Mouse (Mus musculus): ENCODE measurements at regions not wholly inside any gene's neighbourhood (a gene's known extent, or its start where the extent isn't known, plus 50 kb on each side); places are given as distances from the start of the nearest gene placed in this dataset.
A peak's percentile ranks its signal among the peaks of the same experiment; 100 is the strongest.

DNA sequence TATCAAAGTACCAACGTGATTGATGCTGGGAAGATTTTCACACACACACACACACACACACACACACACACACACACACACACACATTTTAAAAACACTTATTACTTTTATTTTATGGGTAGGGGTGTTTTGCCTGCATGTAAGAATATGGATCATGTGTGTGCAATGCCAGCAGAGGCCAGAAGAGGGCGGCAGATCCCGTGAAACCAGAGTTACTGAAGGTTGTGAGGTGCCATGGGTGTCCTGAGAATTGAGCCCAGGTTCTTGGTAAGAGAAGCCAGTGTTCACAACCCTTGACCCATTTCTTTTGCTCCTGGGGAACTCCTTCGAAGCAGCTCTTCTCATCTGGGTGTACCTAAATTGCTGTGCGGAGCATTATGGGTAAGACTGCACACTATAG is 102.4 kb upstream of the Zfp64 start:
- no peak for ATAC-seq (ENCODE audit: insufficient number of reproducible peaks, insufficient read depth, low FRiP score, low TSS enrichment)
- 0 out of 2 replicates have a peak, but pooled peaks cover 2% of the 10 kb centered on the region for H3K4me1 ChIP-seq
- no peaks in the 10 kb centered on the region for H3K27me3 ChIP-seq
- H3K4me2 ChIP-seq (replicated peaks): no peak overlapping the region
- no peaks in the 10 kb centered on the region for H3K36me3 ChIP-seq
- no peaks in the 10 kb centered on the region for H3K9me3 ChIP-seq
- no peak overlapping the region for H3K27ac ChIP-seq
- WGBS: 78% methylated on average over 5 of the region's 5 CpGs
- no peak overlapping the region for H3K9ac ChIP-seq
- no peak overlapping the region for H3K4me3 ChIP-seq

DNA sequence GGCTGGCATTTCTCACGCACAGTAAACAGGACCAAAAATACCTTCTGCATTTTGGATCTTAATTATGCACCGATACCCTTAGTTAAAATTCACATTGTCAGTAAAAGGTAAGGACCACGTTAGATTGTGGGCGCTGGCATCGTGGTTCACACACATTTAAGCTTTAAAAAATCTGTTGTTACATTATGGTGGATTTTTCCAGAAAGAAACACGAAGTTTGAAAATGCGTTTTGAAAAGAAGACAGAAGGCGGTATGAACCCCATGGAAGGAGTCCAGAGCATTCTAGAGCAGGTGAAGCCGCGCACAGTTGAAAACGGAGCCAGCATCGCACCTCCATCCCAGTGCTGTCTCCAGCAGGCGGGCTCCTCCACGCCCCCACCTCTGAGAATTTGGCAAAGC is 94.6 kb upstream of the Zfp64 start:
- Histone ChIP-seq H3K9ac (no peak overlapping the region), H3K27ac (no peak overlapping the region), H3K4me2 (replicated peaks) (no peak overlapping the region), H3K4me1 (no peaks in the 10 kb centered on the region), H3K4me3 (no peak overlapping the region), H3K36me3 (no peaks in the 10 kb centered on the region), H3K27me3 (no peaks in the 10 kb centered on the region), H3K9me3 (no peaks in the 10 kb centered on the region)
- no peak for ATAC-seq (ENCODE audit: insufficient number of reproducible peaks, insufficient read depth, low FRiP score, low TSS enrichment)
- WGBS: 89% methylated on average over 14 of the region's 14 CpGs

DNA sequence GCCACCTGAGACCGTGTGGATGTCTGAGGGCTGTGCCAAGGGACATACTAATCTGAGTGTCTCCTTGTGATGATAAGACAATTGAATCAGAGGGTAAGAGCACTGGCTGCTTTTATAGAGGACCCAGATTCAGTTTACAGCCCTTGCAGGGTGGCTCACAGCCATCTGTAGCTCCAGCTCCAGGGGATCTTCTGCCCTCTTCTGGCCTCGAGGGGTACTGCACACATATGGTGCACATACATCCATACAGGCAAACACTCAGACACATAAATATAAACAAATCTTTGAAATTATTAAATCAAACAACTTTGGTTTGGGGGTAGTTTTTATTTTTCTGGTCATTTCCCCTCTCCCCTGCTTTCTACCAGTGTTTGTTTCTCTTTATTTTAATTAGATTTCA is 86.4 kb upstream of the Zfp64 start:
- Histone ChIP-seq H3K9ac (no peak overlapping the region), H3K4me3 (no peak overlapping the region), H3K27ac (no peak overlapping the region), H3K4me2 (replicated peaks) (no peak overlapping the region), H3K4me1 (no peaks in the 10 kb centered on the region), H3K9me3 (no peaks in the 10 kb centered on the region), H3K27me3 (no peaks in the 10 kb centered on the region), H3K36me3 (no peaks in the 10 kb centered on the region)
- 90% methylated on average over 2 of the region's 2 CpGs for WGBS
- no peak for ATAC-seq (ENCODE audit: insufficient number of reproducible peaks, insufficient read depth, low FRiP score, low TSS enrichment)

DNA sequence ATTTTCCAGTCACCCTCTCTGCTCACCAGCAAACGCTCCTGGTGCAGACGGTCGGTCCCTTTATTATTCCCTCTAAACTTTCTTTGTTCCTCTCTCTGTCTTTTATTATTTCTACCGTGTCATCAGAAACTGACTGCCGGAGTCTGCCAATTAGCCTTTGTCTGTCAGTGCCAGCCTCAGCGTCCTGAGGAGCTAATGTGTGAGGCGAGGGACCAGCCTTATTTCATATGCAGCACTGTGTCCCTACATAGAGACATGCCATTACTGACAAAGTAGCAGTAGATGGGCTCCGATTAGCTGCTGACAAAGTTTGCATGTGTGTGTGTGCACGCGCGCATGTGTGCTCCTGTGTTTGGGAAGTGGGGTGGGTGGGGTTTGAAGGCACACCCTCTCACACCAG is 82.6 kb upstream of the Zfp64 start:
- Histone ChIP-seq H3K9me3 (no peaks in the 10 kb centered on the region), H3K4me1 (no peaks in the 10 kb centered on the region), H3K4me3 (no peak overlapping the region), H3K4me2 (replicated peaks) (no peak overlapping the region), H3K27ac (no peak overlapping the region), H3K9ac (no peak overlapping the region), H3K27me3 (no peaks in the 10 kb centered on the region), H3K36me3 (no peaks in the 10 kb centered on the region)
- ATAC-seq (ENCODE audit: insufficient number of reproducible peaks, insufficient read depth, low FRiP score, low TSS enrichment): no peak
- WGBS: 72% methylated on average over 11 of the region's 11 CpGs

DNA sequence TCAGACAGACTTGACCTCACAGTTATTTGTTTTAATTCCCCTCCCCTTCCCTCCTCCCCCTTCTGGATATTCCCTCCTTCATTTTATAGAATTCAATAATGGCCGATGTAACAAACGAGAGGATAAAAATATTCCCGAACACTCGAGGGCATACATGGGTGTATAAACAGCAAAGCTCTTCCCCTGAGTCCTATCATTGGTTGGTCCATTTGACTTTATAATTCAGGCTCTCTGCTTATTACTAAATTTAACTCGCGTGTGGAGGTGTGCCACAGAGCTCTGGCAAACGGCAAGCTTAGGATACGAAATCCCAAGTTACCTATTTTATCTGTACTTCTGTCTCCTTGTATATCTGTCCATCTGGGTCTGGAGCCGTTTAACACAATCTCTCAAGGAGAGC is 82.1 kb upstream of the Zfp64 start:
- H3K9me3 ChIP-seq: no peaks in the 10 kb centered on the region
- H3K9ac ChIP-seq: no peak overlapping the region
- no peaks in the 10 kb centered on the region for H3K4me1 ChIP-seq
- H3K27me3 ChIP-seq: no peaks in the 10 kb centered on the region
- H3K4me2 ChIP-seq (replicated peaks): no peak overlapping the region
- ATAC-seq (ENCODE audit: insufficient number of reproducible peaks, insufficient read depth, low FRiP score, low TSS enrichment): no peak
- WGBS: 80% methylated on average over 9 of the region's 9 CpGs
- no peak overlapping the region for H3K4me3 ChIP-seq
- H3K36me3 ChIP-seq: no peaks in the 10 kb centered on the region
- no peak overlapping the region for H3K27ac ChIP-seq

DNA sequence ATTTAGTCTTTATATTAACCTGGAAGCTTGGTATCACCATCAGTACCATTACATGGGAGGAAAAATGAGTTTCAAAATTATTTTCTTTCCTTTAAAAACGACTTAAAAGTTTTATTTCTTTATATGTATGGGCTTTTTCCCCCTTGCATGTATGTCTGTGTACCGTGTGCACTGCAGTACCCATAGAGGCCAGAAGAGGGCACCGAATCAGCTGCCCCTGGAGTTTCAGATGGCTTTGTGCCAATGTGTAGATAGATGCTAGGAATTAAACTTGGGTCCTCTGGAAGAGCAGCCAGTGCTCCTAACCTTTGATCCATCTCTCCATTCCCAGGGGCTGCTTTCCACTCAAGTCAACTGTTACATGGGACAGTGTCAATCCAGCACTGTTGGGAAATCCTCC is 79.9 kb upstream of the Zfp64 start:
- Histone ChIP-seq H3K27ac (no peak overlapping the region), H3K4me2 (replicated peaks) (no peak overlapping the region), H3K9ac (no peak overlapping the region), H3K36me3 (no peaks in the 10 kb centered on the region), H3K4me3 (no peak overlapping the region), H3K9me3 (no peaks in the 10 kb centered on the region), H3K4me1 (no peaks in the 10 kb centered on the region), H3K27me3 (no peaks in the 10 kb centered on the region)
- ATAC-seq (ENCODE audit: insufficient number of reproducible peaks, insufficient read depth, low FRiP score, low TSS enrichment): no peak
- 27% methylated on average over 3 of the region's 3 CpGs for WGBS

DNA sequence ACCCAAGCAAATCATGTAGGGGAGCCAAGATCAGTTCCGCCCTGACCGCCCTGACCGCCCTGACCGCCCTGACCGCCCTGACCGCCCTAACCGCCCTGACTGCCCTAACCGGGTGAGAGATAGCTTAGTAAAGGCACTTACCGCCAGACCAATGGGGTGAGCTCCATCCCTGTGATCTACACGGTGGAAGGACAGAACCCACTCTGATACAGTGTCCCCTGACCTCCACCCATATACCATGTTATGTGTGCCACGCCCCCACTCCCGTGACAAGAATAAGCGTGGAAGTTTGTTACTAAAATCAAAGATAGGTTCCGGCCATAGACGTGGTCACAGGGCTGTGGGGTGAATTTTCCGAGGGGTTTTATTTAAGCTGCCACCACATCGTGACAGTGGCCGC is 78.6 kb upstream of the Zfp64 start:
- Histone ChIP-seq H3K36me3 (no peaks in the 10 kb centered on the region), H3K27me3 (no peaks in the 10 kb centered on the region), H3K4me1 (no peaks in the 10 kb centered on the region), H3K9ac (no peak overlapping the region), H3K27ac (no peak overlapping the region), H3K4me3 (no peak overlapping the region), H3K4me2 (replicated peaks) (no peak overlapping the region), H3K9me3 (no peaks in the 10 kb centered on the region)
- 54% methylated on average over 18 of the region's 18 CpGs for WGBS
- no peak for ATAC-seq (ENCODE audit: insufficient number of reproducible peaks, insufficient read depth, low FRiP score, low TSS enrichment)

DNA sequence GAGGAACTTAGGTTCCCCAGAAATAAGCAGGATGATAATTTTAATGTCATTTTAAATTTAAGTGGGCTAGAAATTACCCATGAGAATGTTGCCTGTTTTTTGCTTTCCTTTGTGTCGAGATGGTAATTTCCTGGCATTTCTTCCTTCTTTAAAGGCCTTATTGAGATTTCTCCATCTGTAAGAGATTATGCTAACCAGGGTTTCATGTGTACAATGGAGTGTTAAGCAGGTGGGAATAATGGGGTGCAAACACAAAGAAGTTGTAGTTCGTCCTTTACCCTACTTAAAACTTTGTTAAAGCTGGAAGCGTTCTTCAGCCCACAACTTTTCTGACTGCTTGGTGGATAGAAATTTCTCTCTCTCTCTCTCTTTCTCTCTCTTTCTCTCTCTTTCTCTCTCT is 77.8 kb upstream of the Zfp64 start:
- Histone ChIP-seq H3K4me2 (replicated peaks) (no peak overlapping the region), H3K27ac (no peak overlapping the region), H3K36me3 (no peaks in the 10 kb centered on the region), H3K4me1 (no peaks in the 10 kb centered on the region), H3K4me3 (no peak overlapping the region), H3K9me3 (no peaks in the 10 kb centered on the region), H3K27me3 (no peaks in the 10 kb centered on the region), H3K9ac (no peak overlapping the region)
- WGBS: 40% methylated on average over 3 of the region's 3 CpGs
- ATAC-seq (ENCODE audit: insufficient number of reproducible peaks, insufficient read depth, low FRiP score, low TSS enrichment): no peak

DNA sequence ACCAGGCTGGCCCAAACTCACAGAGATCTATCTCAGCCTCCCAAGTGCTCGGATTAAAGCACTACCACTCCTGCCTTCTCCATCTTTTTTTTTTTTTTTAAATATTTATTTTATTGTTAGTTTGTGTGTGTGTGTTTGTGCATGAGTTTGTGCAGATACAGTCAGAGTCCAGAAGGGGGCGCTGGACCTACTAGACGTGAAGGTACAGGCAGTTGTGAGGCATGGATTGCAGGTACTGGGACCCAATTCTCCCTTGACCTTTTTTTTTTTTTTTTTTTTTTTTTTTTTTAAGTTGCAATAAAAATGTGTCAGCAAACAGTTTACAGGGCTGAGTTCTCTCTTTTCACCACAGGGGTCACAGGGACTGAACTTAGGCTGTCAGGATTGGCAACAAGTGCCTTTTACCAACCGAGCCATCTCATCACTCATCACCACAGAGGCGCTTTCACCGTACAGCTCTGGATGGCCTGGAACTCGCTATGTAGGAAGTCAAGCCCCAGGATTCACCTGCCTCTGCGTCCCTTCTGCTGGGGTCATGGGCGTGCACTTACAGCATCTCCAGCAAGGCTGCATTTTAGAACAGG is 73.2 kb upstream of the Zfp64 start:
- WGBS: 74% methylated on average over 9 of the region's 9 CpGs
- Histone ChIP-seq H3K9me3 (no peaks in the 10 kb centered on the region), H3K4me1 (no peaks in the 10 kb centered on the region), H3K27me3 (no peaks in the 10 kb centered on the region), H3K9ac (no peak overlapping the region), H3K36me3 (no peaks in the 10 kb centered on the region), H3K27ac (no peak overlapping the region), H3K4me2 (replicated peaks) (no peak overlapping the region), H3K4me3 (no peak overlapping the region)
- no peak for ATAC-seq (ENCODE audit: insufficient number of reproducible peaks, insufficient read depth, low FRiP score, low TSS enrichment)

DNA sequence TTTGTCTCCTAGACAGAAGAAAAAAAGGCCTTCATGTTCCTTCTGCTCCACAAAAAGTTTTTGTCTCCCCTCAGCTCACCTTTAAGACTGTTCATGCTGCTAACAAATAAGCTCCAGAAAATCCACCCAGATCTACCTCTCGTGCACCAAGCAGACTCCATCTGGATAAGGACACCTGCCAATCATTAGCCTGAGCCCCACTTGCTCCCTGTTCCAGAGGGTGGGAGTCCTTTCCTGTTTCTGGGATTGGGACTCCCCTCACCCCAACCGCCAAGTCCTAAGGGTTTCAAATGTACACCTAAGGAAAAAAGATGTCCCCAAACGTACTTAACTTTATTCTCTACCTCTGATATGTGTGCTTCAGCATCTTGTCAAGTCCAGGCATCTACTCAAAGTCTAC is 63.6 kb upstream of the Zfp64 start:
- no peaks in the 10 kb centered on the region for H3K9me3 ChIP-seq
- no peak overlapping the region for H3K9ac ChIP-seq
- no peak overlapping the region for H3K4me2 ChIP-seq (replicated peaks)
- no peak overlapping the region for H3K4me3 ChIP-seq
- no peaks in the 10 kb centered on the region for H3K4me1 ChIP-seq
- no peak overlapping the region for H3K27ac ChIP-seq
- no peaks in the 10 kb centered on the region for H3K36me3 ChIP-seq
- no peak for ATAC-seq (ENCODE audit: insufficient number of reproducible peaks, insufficient read depth, low FRiP score, low TSS enrichment)
- no peaks in the 10 kb centered on the region for H3K27me3 ChIP-seq
- WGBS: 68% methylated on average over 3 of the region's 3 CpGs

DNA sequence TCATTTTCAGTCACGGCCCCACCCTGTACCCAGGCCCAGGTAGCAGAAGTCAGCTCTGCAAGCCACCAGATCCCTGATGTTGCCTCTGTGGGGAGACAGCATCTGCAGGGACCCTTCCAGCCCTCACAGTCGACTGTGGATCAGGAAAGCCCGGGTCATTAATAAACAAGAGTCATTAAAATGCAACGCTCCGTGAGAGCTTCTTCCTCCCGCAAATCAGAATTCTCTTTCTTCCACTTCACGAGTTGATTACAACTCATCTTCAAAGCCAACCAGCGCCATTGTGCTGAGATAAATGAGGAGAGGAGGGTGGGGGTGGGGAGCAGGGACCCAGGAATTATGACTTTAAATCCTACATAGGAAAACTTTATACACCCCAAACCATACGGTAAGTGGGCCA is 54.9 kb upstream of the Zfp64 start:
- no peak for ATAC-seq (ENCODE audit: insufficient number of reproducible peaks, insufficient read depth, low FRiP score, low TSS enrichment)
- no peaks in the 10 kb centered on the region for H3K9me3 ChIP-seq
- H3K9ac ChIP-seq: no peak overlapping the region
- H3K4me1 ChIP-seq: no peaks in the 10 kb centered on the region
- no peak overlapping the region for H3K27ac ChIP-seq
- no peak overlapping the region for H3K4me3 ChIP-seq
- 67% methylated on average over 9 of the region's 9 CpGs for WGBS
- H3K4me2 ChIP-seq (replicated peaks): no peak overlapping the region
- H3K36me3 ChIP-seq: no peaks in the 10 kb centered on the region
- H3K27me3 ChIP-seq: no peaks in the 10 kb centered on the region

DNA sequence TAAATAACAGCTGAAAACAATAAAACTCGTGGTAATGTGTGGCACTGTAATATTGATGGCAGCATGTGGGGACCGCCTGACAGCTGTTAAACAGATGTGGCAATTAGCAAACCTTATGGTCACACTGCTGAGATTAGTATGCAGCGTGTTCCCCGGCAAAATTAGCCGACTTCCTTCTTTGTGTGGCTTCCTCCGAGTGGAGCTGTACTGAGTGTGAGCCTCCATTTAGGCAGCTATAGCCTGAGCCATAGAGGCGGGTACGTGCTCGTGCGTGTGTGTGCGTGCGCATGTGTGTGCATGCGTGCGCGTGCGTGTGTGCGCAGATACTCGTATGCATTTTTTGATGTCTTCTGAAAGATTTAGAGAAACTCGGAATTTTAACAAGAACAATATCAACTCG is 53.4 kb upstream of the Zfp64 start:
- H3K4me3 ChIP-seq: no peak overlapping the region
- no peaks in the 10 kb centered on the region for H3K4me1 ChIP-seq
- no peak overlapping the region for H3K27ac ChIP-seq

DNA sequence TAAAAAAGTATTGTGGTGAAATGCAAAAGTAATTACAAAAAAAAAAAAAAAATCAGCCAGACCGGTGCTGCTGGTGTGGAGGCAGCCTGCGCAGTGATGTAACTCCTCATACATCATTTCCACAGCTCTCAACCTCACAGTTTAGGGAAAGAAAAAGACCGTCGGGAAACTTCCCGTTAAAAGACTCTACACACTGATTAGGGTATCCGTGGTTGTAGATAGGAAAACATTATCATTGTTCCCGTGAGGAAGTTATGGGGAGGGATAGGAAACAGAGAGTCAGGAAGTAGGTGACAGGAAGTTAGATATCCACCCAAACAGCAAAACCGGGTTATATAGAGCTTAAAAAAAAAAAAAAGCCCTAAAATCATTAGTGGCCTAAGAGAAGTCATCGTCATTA is 52.9 kb upstream of the Zfp64 start:
- no peak for ATAC-seq (ENCODE audit: insufficient number of reproducible peaks, insufficient read depth, low FRiP score, low TSS enrichment)
- no peak overlapping the region for H3K4me2 ChIP-seq (replicated peaks)
- WGBS: 56% methylated on average over 9 of the region's 9 CpGs
- H3K4me3 ChIP-seq: no peak overlapping the region
- no peak overlapping the region for H3K9ac ChIP-seq
- no peaks in the 10 kb centered on the region for H3K9me3 ChIP-seq
- no peak overlapping the region for H3K27ac ChIP-seq
- H3K4me1 ChIP-seq: no peaks in the 10 kb centered on the region
- H3K27me3 ChIP-seq: no peaks in the 10 kb centered on the region
- H3K36me3 ChIP-seq: no peaks in the 10 kb centered on the region

More for the DNA sequence above, 53.4 kb upstream of the Zfp64 start:
- 68% methylated on average over 20 of the region's 20 CpGs for WGBS
- no peak for ATAC-seq (ENCODE audit: insufficient number of reproducible peaks, insufficient read depth, low FRiP score, low TSS enrichment)
- Histone ChIP-seq H3K4me2 (replicated peaks) (0 out of 2 replicates have a peak overlapping the region, but pooled peaks have one; percentile 5), H3K9me3 (no peaks in the 10 kb centered on the region), H3K36me3 (no peaks in the 10 kb centered on the region), H3K27me3 (no peaks in the 10 kb centered on the region), H3K9ac (no peak overlapping the region)
